Mouse (Mus musculus): ENCODE results near the gene Cox6a1. TPM values are rescaled to one million over a fixed set of nuclear protein-coding genes. Genes with fewer than 3 reads are reported as not detected.
A peak's percentile ranks its signal among the peaks of the same experiment; 100 is the strongest.
"Not testable (repeated sequence)": the region's sequence is repeated elsewhere in the genome, so short reads cannot be mapped to it uniquely, and the experiment has no call there.

Cox6a1 gene
- polyA plus RNA-seq, 1 experiment from 2014 or later = 1,023 TPM

GRCm38 (mm10) chr5:115391935-115392334 is 43.2 kb upstream of the Cox6a1 start:
- ATAC-seq = no peak
- H3K4me2 ChIP-seq (replicated peaks; ENCODE audit: low read depth, low read length) = no peak overlapping the region

GRCm38 (mm10) chr5:115378882-115379281 is 30.1 kb upstream of the Cox6a1 start:
- H3K36me3 ChIP-seq (ENCODE audit: insufficient read depth, low read length); H3K9me3 ChIP-seq (ENCODE audit: low read length); H3K4me3 ChIP-seq (ENCODE audit: low read depth, low read length); H3K9ac ChIP-seq (replicated peaks; ENCODE audit: low read depth); DNase-seq (ENCODE audit: low spot score); H3K27ac ChIP-seq (ENCODE audit: low read length); H3K4me2 ChIP-seq (replicated peaks; ENCODE audit: low read depth, low read length); ATAC-seq; H3K27me3 ChIP-seq (replicated peaks; ENCODE audit: insufficient read depth, low read length); H3K4me1 ChIP-seq (ENCODE audit: insufficient read depth, low read depth, low read length): not testable (repeated sequence)
- 59% methylated on average over 2 of the region's 2 CpGs for WGBS

More at GRCm38 (mm10) chr5:115391935-115392334, 43.2 kb upstream of the Cox6a1 start:
- Histone ChIP-seq H3K36me3 (ENCODE audit: insufficient read depth, low read length) (no peaks in the 10 kb centered on the region), H3K27ac (ENCODE audit: low read length) (no peak overlapping the region), H3K9me3 (ENCODE audit: low read length) (no peaks in the 10 kb centered on the region), H3K9ac (replicated peaks; ENCODE audit: low read depth) (no peak overlapping the region), H3K4me3 (ENCODE audit: low read depth, low read length) (no peak overlapping the region), H3K27me3 (replicated peaks; ENCODE audit: insufficient read depth, low read length) (no peaks in the 10 kb centered on the region), H3K4me1 (ENCODE audit: insufficient read depth, low read depth, low read length) (no peaks in the 10 kb centered on the region)
- DNase-seq (ENCODE audit: low spot score) = no peak
- WGBS = 29% methylated on average over 9 of the region's 9 CpGs
- no peak for TF ChIP-seq EP300 (IDR thresholded peaks at IDR 0.05)
- no peak for TF ChIP-seq CTCF (IDR thresholded peaks at IDR 0.05)

GRCm38 (mm10) chr5:115375436-115375835 is 26.7 kb upstream of the Cox6a1 start:
- TF ChIP-seq EP300 (IDR thresholded peaks at IDR 0.05) (no peak), CTCF (IDR thresholded peaks at IDR 0.05) (0 out of 2 replicates have a peak, but pooled peaks have one; percentile 13)
- WGBS = 69% methylated on average over 2 of the region's 2 CpGs
- H3K4me2 ChIP-seq (replicated peaks; ENCODE audit: low read depth, low read length) = no peak overlapping the region

GRCm38 (mm10) chr5:115374204-115374820 is 25.5 kb upstream of the Cox6a1 start:
- 26% methylated on average over 11 of the region's 11 CpGs for WGBS
- no peak overlapping the region for H3K4me3 ChIP-seq (ENCODE audit: low read depth, low read length)
- H3K4me1 ChIP-seq (ENCODE audit: insufficient read depth, low read depth, low read length) = no peaks in the 10 kb centered on the region
- peaks cover 4% of the 10 kb centered on the region; the same call in 1 of the 2 replicates for H3K27me3 ChIP-seq (replicated peaks; ENCODE audit: insufficient read depth, low read length)
- TF ChIP-seq EP300 (IDR thresholded peaks at IDR 0.05) (no peak), CTCF (IDR thresholded peaks at IDR 0.05) (no peak)
- no peak overlapping the region for H3K27ac ChIP-seq (ENCODE audit: low read length)
- no peaks in the 10 kb centered on the region for H3K36me3 ChIP-seq (ENCODE audit: insufficient read depth, low read length)
- no peak overlapping the region for H3K9ac ChIP-seq (replicated peaks; ENCODE audit: low read depth)
- DNase-seq (ENCODE audit: low spot score) (no peak), ATAC-seq (no peak)
- H3K4me2 ChIP-seq (replicated peaks; ENCODE audit: low read depth, low read length) = 0 out of 2 replicates have a peak overlapping the region, but pooled peaks have one; percentile 32
- no peaks in the 10 kb centered on the region for H3K9me3 ChIP-seq (ENCODE audit: low read length)

More at GRCm38 (mm10) chr5:115375436-115375835, 26.7 kb upstream of the Cox6a1 start:
- H3K9ac ChIP-seq (replicated peaks; ENCODE audit: low read depth) = no peak overlapping the region
- peaks cover 4% of the 10 kb centered on the region; the same call in 1 of the 2 replicates for H3K27me3 ChIP-seq (replicated peaks; ENCODE audit: insufficient read depth, low read length)
- H3K27ac ChIP-seq (ENCODE audit: low read length) = no peak overlapping the region
- ATAC-seq = no peak
- H3K4me3 ChIP-seq (ENCODE audit: low read depth, low read length) = no peak overlapping the region
- DNase-seq (ENCODE audit: low spot score) = no peak
- H3K4me1 ChIP-seq (ENCODE audit: insufficient read depth, low read depth, low read length) = no peaks in the 10 kb centered on the region
- no peaks in the 10 kb centered on the region for H3K36me3 ChIP-seq (ENCODE audit: insufficient read depth, low read length)
- H3K9me3 ChIP-seq (ENCODE audit: low read length) = no peaks in the 10 kb centered on the region

- ATAC-seq (no peak), DNase-seq (ENCODE audit: low spot score) (no peak)
- H3K9me3 ChIP-seq (ENCODE audit: low read length) = no peaks in the 10 kb centered on the region
- H3K27me3 ChIP-seq (replicated peaks; ENCODE audit: insufficient read depth, low read length) = peaks cover 4% of the 10 kb centered on the region; the same call in 1 of the 2 replicates
- H3K36me3 ChIP-seq (ENCODE audit: insufficient read depth, low read length) = no peaks in the 10 kb centered on the region
- no peaks in the 10 kb centered on the region for H3K4me1 ChIP-seq (ENCODE audit: insufficient read depth, low read depth, low read length)
- TF ChIP-seq EP300 (IDR thresholded peaks at IDR 0.05) = no peak
- no peak for TF ChIP-seq CTCF (IDR thresholded peaks at IDR 0.05)
- WGBS = 27% methylated on average over 26 of the region's 26 CpGs
- no peak overlapping the region for H3K9ac ChIP-seq (replicated peaks; ENCODE audit: low read depth)
- H3K4me3 ChIP-seq (ENCODE audit: low read depth, low read length) = no peak overlapping the region
- H3K27ac ChIP-seq (ENCODE audit: low read length) = no peak overlapping the region
- 0 out of 2 replicates have a peak overlapping the region, but pooled peaks have one; percentile 32 for H3K4me2 ChIP-seq (replicated peaks; ENCODE audit: low read depth, low read length)
Observed at GRCm38 (mm10) chr5:115373441-115374203, 24.8 kb upstream of the Cox6a1 start.

- 34% methylated on average over 9 of the region's 9 CpGs for WGBS
Observed at GRCm38 (mm10) chr5:115371736-115372135, 23.0 kb upstream of the Cox6a1 start.

More at GRCm38 (mm10) chr5:115371736-115372135, 23.0 kb upstream of the Cox6a1 start:
- Histone ChIP-seq H3K36me3 (ENCODE audit: insufficient read depth, low read length) (no peaks in the 10 kb centered on the region), H3K4me2 (replicated peaks; ENCODE audit: low read depth, low read length) (no peak overlapping the region), H3K27me3 (replicated peaks; ENCODE audit: insufficient read depth, low read length) (peaks cover 4% of the 10 kb centered on the region; the same call in 1 of the 2 replicates), H3K4me3 (ENCODE audit: low read depth, low read length) (no peak overlapping the region), H3K9ac (replicated peaks; ENCODE audit: low read depth) (no peak overlapping the region), H3K9me3 (ENCODE audit: low read length) (no peaks in the 10 kb centered on the region), H3K4me1 (ENCODE audit: insufficient read depth, low read depth, low read length) (no peaks in the 10 kb centered on the region), H3K27ac (ENCODE audit: low read length) (no peak overlapping the region)
- DNase-seq (ENCODE audit: low spot score) (no peak), ATAC-seq (no peak)
- no peak for TF ChIP-seq EP300 (IDR thresholded peaks at IDR 0.05)

Data from lung, postnatal 0 days (tissue).